Mouse (Mus musculus): Measurements from ENCODE around the gene Bcr. TPM values are rescaled to one million over a fixed set of nuclear protein-coding genes. Genes with fewer than 3 reads are reported as not detected.
A peak's percentile ranks its signal among the peaks of the same experiment; 100 is the strongest.

The Bcr gene
- total RNA-seq, 4 experiments from 2014 or later, result 33.7 to 76.4 (median 56.5) TPM

DNA sequence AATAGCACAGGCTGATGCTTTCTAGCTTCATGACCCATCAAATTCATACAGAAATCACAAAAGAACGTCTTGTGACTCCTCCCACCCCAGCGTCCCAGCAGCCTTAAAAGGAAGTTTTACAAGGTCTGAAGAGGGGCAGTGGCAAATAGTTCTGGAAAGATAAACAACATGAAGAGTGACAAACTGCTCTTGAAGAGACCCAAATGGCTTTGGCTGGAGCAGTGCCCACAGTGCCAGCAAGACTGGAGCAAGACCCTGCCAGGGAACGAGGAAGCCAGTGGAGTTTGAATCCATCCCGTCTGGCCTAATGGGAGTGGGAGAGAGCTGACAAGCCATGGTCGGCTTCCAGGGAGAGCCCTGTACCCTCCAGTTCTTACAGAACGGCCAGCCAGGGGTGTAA lies 126.2 kb downstream of the Bcr start:
- DNase-seq, result no peak

DNA sequence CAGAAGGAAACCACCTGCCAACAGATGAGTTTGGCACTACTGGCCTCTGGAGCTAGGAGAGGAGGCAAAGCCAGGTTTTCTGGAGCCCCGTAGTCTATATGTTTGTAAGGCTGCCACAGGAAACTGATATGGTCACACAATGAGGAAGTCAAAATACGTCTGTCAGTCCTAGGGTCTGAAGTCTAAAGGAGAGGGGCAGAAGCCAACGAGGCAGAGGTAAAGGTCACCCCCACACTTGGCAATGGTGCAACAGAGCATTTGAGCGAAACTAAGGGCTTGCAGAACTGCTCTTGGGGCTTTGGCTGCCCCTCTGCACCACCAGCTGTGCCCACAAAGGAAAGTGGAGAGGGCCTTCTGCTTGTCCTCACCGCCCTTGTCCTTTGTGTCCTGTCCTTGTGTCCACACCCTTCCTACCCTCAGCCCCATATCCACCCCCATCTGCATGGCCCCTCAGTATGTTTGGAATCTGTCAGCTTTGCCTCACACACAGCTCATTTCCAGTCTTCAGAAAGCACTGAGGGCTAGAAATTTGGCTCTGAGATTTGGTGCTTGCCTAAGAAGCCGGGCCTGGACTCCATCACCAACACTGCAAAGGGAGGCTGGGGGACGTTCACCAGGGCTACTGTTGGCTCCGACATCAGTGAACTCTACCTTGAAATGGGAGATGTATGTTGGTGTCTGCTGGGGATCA lies 127.1 kb downstream of the Bcr start:
- DNase-seq, result no peak

DNA sequence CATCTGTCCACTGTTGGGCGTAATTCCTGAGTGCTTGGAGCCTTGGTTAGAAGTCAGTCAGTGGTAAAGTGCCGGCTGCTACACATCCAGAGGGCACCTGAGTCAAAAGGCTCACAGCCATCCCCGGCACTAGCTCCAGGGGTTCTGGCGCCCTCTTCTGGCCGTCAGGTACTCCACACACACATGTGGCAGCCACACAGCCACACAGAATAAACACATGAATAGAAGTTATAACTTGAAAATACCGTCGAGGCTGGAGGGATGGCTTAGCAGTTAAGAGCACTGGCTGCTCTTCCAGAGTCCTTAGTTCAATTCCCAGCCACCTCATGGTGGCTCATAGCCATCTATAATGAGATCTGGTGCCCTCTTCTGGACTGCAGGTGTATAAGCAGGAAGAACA lies 131.3 kb downstream of the Bcr start:
- DNase-seq, result no peak

DNA sequence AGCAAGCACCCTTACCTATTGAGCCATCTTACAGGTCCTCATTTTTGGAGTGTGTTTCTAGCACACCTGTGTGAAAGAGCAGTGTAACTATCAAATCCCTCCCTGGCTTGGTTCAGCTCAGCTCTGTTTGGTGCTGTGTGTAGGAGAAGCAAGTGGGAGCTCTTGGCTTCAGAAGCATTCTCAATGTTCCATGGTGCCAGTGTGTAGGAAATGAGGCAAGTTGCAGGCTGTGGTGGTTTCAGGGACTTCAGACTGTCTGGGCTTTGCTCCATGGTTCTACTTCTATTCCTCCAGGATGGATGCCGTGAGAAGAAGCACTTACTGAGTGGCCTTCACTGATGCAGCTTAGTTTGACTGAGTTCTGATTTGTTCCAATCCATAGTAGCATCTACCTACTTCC lies 137.4 kb downstream of the Bcr start:
- no peak for DNase-seq

DNA sequence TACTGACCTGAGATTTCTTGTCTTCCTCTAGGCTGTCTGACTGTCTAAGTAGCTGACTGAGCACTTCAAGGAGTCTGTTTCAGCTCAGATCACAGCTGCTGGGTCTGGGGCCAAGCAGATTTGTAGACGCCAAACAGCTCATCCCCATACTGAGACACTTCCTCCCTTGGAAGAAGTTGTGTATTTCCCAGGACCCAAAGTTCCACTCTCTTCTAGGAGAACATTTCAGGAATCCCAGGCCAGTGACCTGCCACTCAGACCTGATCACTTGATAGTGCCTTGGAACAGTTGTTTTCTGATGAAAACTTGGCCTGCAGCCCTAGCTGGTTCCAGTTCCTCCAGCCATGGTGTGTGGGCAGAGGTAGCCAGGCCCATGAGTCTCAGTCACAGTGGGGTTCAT lies 140.3 kb downstream of the Bcr start:
- no peak for DNase-seq

DNA sequence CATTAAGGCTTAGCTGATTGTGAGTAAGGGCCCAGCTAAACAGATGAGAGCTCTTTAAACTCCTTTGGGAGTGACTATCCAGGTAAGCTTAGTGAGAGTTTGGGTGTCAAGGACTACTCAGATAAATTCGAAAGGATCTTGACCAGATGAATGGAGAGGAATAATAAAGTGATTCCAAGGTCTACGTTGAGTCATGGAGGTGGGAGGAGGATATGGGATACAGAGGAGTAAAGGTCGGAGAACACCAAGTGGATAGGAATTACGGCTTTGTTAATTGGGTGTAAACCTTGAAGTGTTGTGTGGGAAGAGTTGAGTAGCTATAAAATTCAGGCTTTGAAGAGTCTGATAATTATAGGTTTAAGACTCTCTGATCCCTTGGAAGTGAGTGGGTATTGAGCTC lies 145.8 kb downstream of the Bcr start:
- no peak for DNase-seq

DNA sequence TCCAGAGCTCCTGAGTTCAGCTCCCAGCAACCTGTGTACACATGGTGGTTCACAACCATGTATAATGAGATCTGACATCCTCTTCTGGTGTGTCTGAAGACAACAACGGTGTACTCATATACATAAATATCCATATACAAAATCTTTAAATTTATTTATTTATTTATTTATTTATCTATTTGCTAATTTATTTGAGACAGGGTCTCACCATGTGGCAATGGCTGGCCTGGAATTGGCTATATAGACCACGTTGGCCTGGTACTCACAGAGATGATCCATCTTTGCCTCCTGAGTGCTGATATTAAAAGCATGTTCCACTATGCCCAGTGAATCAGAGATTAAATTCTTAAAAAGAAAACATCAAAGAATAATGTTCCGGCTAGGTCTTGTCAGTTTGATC lies 150.4 kb downstream of the Bcr start:
- no peak for DNase-seq

DNA sequence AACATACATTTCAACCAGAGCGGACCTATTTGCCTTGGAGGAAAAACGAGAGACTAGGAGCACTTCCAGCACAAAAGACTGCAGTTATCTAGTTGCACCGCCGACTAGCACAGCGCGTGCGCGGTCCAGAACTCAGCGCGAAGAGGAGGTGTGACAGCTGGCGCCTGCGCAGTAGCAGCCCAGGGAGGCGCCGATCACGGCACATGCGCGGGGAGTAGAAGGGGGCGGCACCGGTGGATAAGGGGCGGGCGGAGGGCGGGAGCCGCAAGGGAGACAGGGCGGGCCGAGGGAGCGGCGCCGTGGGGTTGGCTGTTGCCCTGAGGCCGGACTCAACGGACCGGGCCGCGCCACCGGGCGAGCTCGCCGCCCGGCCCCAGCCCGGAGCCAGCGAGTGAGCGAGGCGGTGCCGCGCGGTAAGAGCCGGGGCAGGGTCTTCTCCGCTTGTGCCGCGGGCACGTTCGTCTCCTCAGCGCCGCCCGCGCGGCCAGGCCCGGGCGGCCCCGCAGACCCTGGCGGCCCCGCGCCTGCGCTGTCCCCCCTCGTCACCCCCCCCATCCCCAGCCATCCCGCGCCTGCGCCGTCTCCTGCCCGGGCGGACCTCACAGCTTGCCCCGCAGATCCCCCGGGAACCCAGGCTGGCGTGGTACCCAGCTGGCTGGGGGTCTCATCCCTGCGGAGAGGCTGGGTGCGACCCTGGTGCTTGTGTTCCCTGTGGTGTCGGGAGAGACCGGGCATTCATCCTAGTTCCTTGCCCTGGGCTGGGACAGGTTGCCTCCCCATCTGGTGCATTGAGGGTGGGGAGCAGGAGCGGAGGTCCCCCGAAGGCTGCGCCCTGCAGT lies 151.6 kb downstream of the Bcr start, which contains the start of gene Specc1l:
Gene Specc1l (plus strand): TSS at position 267 of the 839 bp plus-strand sequence.
- DNase-seq, result peak; percentile 94

DNA sequence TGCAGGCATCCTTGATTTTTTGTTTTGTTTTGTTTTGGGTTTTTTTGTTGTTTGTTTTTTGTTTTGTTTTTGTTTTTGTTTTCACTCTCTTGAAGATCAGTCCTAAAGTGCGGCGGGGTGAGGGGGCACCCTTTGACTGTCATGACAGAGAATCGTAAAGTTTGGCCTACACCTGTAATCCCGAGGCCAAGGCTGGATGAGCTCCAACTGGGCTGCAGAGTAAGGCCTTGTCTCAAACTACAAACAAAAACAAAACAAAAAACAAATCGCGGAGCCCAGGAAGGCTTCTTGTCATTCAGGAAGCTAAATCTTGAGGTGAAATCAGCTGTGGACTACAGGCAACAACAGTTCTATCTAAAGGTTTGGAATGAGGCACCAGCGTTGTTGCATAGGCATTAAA lies 152.6 kb downstream of the Bcr start:
- DNase-seq, result no peak

DNA sequence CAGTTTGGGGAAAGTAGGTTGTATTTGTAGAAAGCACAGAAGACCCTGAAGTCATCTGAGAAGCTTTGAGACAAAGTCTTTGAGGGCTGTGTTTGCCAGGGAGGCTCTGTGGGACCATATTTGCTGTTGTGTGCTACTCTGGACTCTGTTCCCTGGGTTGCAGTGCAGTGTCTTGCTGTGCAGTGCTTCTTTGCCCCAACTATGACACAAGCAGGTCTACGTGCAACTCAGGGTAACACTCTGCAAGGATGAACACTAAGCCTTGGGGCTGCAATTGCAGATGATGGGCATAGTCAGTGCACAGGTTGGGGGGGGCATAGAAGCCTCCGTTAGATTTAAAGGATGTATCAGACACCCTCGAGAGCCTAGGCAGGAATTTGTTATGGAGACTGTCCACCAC lies 160.3 kb downstream of the Bcr start:
- DNase-seq, result no peak

DNA sequence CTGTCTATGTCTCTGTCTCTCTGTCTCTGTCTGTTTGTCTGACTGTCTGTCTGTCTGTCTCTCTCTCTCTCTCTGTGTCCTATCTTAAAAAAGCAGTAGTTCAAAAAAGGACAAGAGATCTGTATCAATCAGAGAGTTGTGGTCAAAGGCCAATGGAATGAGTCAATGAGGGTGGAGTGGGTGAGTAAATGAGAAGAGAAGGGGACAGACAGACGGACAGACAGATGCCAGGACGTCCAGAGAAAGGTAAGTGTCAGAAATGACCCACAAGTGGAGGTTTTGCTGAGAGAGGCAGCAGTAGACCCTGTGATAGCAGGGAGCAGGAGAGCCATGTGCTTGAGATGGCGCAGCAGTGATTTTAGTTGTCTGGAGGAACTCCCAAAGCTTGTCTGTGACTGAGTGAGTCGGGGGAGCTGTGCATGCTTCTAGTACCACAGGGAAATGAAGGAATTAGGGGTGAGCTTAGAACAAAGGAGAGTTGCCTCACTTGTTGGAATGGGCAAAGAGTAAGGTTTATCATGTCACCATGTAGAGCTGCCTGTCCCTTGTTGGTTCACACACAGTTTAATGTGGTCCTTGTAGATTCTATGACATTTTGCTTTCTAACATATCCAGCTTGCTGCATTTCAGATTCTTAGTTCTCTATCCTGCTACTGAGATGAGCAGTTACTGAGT lies 161.7 kb downstream of the Bcr start:
- DNase-seq, result no peak

DNA sequence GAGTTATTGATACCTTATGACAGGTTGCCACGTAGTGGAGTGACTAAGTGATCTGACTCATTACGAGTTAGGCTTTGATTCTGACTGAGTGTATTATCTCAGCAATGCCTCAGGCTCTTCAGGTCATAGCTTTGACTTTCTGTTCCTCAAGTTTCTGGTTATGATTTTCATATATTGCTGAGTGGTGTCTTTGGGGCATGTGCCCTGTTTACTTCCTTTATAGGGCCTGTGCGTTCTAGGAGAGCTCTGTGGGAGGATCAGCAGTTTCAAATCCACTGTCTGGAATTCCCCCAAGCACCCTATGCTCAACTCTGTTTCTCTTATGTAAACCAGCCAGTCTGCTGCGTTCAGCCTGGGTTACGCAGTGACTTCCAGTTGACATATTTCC lies 162.2 kb downstream of the Bcr start:
- DNase-seq, result no peak

DNA sequence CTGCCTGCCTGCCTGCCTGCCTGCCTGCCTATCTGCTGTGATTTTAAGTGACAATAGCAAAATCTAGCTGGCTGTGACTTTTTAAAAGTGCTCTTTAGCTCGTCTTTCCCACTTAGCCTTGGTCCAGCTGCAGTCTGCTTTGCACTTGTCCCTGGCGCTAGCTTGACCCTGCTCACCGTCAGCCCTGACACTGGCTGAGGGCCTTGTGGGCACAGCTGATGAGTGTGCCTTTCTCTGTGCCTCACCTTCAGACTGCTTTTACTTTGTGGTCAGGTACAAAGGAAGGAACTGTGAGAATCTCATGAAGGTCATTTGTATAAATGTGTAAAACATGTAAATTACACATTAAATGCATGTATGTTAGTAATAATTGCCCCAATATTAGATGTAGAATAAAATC lies 163.8 kb downstream of the Bcr start:
- DNase-seq, result peak; percentile 46

DNA sequence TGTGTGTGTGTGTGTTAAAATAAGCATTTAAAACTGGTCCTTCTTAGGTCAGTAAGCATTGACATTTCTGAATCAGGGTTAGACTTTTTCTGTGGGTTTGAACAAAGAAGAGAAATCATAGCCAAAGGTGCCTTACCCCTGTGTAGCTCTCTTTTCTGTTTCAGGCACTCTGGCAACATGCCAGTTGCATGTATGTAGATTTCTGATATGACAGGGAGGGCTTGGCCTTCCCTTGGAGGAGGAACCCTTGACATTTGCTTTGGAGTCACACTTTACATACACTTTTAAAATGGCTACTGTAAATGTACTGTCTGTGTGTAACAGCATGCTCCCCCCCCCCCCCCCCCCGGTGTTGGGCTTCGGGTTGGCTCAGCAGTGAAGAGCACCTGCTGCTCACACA lies 164.2 kb downstream of the Bcr start:
- DNase-seq, result no peak

DNA sequence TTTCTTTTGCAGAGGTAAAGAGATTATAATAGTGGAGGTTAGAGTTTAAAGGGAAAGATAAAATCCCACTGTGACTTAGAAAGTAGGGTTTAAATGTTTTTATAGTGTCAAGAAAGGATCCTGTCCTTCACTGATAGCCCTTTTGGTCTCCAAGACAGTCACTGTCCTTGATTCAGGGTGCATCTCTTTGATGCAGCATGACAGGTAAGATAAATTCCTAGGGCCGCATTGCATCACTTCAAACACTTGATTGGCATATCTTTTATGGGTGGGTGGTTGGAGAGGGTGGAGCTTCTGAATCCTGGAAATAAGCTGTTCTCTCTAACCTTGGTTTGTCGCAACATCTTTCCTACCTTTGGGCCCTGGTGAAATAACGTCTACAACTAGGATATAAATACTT lies 167.0 kb downstream of the Bcr start:
- DNase-seq, result no peak

DNA sequence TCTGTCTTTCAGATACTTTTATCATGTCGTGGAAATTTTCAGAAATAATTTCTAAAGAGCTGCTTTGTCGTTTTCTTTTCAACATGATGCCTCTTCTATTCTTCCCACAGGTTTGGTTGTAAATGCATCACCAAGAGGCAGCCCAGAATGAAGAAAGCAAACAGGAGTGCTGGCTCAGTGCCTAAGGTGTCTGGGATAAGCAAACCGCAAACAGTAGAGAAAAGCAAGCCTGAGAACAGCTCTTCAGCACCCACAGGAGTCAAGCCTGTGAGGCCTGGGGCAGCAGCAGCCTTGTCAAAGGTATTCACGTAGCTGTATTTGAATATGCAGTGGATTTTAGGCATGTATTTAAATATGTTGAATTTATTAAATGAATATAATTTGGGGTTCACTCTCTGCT lies 170.2 kb downstream of the Bcr start:
- DNase-seq, result no peak

DNA sequence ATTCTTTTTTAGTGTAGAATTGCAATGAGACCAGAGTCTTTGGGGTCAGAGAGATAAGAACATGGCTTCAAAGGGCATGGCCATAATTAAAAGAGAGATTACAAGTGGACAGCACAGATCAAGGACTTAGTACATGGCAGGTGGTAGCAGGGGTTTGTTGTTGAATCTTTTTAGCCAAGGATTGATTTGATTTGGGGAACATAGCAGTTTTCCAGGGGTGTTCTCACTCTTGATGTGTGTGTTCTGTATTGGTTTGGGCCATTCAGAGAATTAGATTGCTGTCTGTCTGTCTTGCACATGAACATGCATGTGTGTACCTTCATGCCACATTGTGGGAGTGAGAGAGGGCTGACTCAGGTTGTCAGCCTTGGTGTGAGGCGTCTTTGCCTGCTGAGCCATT lies 171.5 kb downstream of the Bcr start:
- DNase-seq, result no peak

DNA sequence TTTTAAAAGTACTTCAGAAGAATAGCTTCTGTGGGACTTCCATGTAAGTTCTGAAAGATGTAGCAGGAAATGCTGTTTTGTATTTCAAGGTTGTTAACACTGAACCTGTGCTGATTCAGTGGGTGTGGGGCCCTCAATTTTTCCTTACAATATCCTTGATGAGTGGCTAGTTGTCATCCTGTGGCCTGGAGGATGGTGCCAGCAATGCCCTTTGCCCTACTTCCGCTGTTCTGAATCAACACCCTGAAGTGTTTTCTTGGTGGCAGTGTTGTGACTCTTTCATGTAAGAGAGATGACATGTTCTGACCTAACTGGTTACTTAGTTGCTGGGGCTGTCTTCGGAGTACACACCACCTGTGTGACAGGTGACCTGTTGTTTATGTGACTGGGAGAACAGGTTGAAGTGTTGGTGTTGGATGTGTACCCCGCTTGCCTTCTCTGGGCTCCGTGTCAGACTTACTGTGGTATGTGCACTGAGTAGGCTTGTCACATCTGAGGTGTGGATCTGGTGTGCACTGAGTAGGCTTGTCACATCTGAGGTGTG lies 172.3 kb downstream of the Bcr start:
- no peak for DNase-seq

DNA sequence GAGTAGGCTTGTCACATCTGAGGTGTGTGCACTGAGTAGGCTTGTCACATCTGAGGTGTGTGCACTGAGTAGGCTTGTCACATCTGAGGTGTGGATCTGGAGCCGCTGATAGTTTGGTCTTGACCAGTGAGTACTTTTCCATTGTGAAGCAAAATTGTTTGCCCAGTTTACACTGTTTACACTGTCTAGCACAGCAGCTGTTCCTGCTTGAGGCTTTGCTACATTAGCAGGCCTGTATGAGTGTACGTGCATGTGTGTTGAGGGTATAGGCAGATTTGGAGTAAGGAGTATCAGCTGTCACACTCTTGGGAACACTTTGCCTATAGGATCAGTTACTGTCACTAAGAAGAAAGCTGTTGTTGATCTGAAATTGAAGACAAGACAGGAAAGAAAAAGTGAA lies 173.1 kb downstream of the Bcr start:
- DNase-seq, result no peak
